Mouse (Mus musculus) lung, postnatal 0 days (tissue): ENCODE data around the gene Hltf. TPM values are rescaled to one million over a fixed set of nuclear protein-coding genes. Genes with fewer than 3 reads are reported as not detected.
A peak's percentile ranks its signal among the peaks of the same experiment; 100 is the strongest.

ENCODE experiments used
- ATAC-seq: fragments of 200-750 bp; cut with Nextera tagmentation; 2 replicates; pipeline ENCODE4 v1.8.0; 2017; ENCODE audit warnings: moderate library complexity
- DNase-seq: peaks from one replicate; pipeline ENCODE4 v3.0.0-alpha.2; 2016; ENCODE audit warnings: low spot score
- H3K27ac ChIP-seq: fragments of 300-500 bp; sonication (generic); 2 replicates; pipeline ENCODE4 v1.5.1; 2014; ENCODE audit warnings: antibody characterized with exemption, mild to moderate bottlenecking, low read length, mixed read lengths
- H3K27me3 ChIP-seq: fragments of 300-500 bp; sonication (generic); replicated peaks from 2 replicates; pipeline ENCODE4 v1.6.1; 2014; ENCODE audit warnings: low read length, mixed read lengths; ENCODE audit not compliant: insufficient read depth
- H3K36me3 ChIP-seq: fragments of 300-500 bp; sonication (generic); 2 replicates; pipeline ENCODE4 v1.6.1; 2014; ENCODE audit warnings: low read length, mixed read lengths; ENCODE audit not compliant: insufficient read depth
- H3K4me1 ChIP-seq: fragments of 300-500 bp; sonication (generic); 2 replicates; pipeline ENCODE4 v1.6.1; 2014; ENCODE audit warnings: antibody characterized with exemption, low read depth, low read length, mixed read lengths; ENCODE audit not compliant: insufficient read depth
- H3K4me2 ChIP-seq: fragments of 300-500 bp; sonication (generic); replicated peaks from 2 replicates; pipeline ENCODE4 v1.6.1; 2014; ENCODE audit warnings: low read depth, mild to moderate bottlenecking, low read length, moderate library complexity, mixed read lengths
- H3K4me3 ChIP-seq: fragments of 300-500 bp; sonication (generic); 2 replicates; pipeline ENCODE4 v1.5.1; 2014; ENCODE audit warnings: low read depth, low read length
- H3K9ac ChIP-seq: fragments of 300-500 bp; sonication (generic); replicated peaks from 2 replicates; pipeline ENCODE4 v1.6.1; 2014; ENCODE audit warnings: low read depth, mild to moderate bottlenecking
- H3K9me3 ChIP-seq: fragments of 300-500 bp; sonication (generic); 2 replicates; pipeline ENCODE4 v1.6.1; 2016; ENCODE audit warnings: low read length, mixed read lengths
- CTCF ChIP-seq: IDR thresholded peaks from 2 replicates; pipeline ENCODE4 v1.5.1; 2016; ENCODE audit warnings: antibody characterized with exemption, mild to moderate bottlenecking
- EP300 ChIP-seq: IDR thresholded peaks from 2 replicates; pipeline ENCODE4 v1.6.1; 2016; ENCODE audit warnings: antibody characterized with exemption, mild to moderate bottlenecking, control low read depth
- WGBS: fragments of 180-500 bp; shearing (Covaris S2); extraction: QIAGEN DNeasy Blood & Tissue Kit; methylation state at CpG from one replicate; pipeline ENCODE4 v1.1.7; 2014; 5-methylcytosine and 5-hydroxymethylcytosine counted together
- polyA plus RNA-seq: library from polyadenylated mRNA; unstranded; fragments of >200 nt; fragmentation: Nextera tagmentation; extraction: Ambion mirVana; gene quantifications from 2 replicates; pipeline ENCODE4 v1.2.1, GENCODE M21; 2015

Hltf gene
- polyA plus RNA-seq, 1 experiment from 2014 or later, result 13.7 TPM

DNA sequence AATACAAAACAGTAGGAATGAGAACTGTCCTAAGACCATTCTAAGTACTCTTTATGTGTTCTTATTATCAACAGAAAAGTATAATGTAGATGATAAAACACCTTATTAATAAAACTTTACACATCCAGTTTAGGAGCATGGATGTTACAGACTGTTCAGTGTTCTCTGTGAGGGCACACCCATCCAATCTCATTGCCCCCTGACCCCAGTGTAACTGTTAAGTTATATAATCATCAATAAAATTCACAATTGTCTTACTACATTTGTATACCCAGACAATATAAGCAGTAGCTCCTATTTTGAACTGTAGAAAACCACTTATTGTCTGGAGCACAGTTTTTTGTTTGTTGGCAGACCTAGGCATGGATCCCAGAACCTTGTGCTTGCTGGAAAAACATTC lies 83.6 kb downstream of the Hltf start:
- Histone ChIP-seq H3K4me3 (no peak overlapping the region), H3K36me3 (peaks cover 18% of the 10 kb centered on the region; the same call in 1 of the 2 replicates), H3K27ac (no peak overlapping the region), H3K4me1 (no peaks in the 10 kb centered on the region), H3K27me3 (no peaks in the 10 kb centered on the region), H3K9ac (no peak overlapping the region), H3K4me2 (no peak overlapping the region), H3K9me3 (no peaks in the 10 kb centered on the region)
- DNase-seq, result no peak
- no peak for ATAC-seq
- TF ChIP-seq CTCF, result no peak
- TF ChIP-seq EP300, result no peak

DNA sequence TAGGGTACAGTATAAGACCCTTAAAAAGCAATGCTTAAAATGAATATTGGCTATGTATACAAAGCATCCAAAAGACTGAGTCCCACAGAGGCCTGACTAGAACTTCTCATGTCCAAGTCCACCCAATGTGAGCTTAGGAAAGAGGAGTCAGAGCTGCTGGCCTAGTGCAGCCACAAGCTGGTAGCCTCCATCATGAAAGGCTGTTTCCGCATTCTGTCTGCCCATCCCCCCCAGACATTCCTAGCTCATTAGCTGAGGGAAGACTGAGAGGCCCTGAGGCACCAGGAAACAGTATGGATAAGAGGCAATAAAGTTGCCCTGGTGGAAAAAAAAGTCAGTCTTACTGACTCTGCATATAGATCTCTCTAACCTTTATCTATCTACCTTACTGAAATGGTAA lies 84.1 kb downstream of the Hltf start:
- DNase-seq (no peak), ATAC-seq (no peak)
- Histone ChIP-seq H3K27ac (no peak overlapping the region), H3K4me3 (no peak overlapping the region), H3K4me1 (no peaks in the 10 kb centered on the region), H3K9me3 (no peaks in the 10 kb centered on the region), H3K4me2 (no peak overlapping the region), H3K27me3 (no peaks in the 10 kb centered on the region), H3K36me3 (peaks cover 14% of the 10 kb centered on the region; the same call in 1 of the 2 replicates), H3K9ac (no peak overlapping the region)
- no peak for TF ChIP-seq EP300
- TF ChIP-seq CTCF, result no peak
- WGBS, result 54% methylated on average over 1 of the region's 1 CpGs

DNA sequence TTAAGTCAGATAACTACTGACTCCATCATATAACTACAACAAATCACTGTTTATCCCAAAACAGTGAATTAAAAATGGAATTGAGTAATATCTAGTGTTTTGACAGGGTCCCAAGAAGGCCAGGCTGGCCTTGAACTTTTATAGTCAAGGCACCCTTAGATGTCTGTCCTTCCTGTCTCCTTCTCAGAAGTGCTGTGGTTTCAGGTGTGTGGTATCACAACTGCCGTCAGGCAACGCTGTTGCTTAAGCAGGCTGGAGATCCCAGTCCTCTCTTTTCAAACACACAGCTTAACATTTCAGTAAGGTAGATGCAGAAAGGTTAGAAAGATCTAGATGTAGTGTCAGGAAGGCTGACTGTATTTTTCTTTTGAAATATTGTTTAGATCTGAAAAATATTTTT lies 84.5 kb downstream of the Hltf start:
- H3K4me1 ChIP-seq, result no peaks in the 10 kb centered on the region
- ATAC-seq (no peak), DNase-seq (no peak)
- 78% methylated on average over 2 of the region's 2 CpGs for WGBS
- no peak overlapping the region for H3K27ac ChIP-seq
- H3K4me2 ChIP-seq, result no peak overlapping the region
- H3K36me3 ChIP-seq, result peaks cover 11% of the 10 kb centered on the region; the same call in 1 of the 2 replicates
- no peak for TF ChIP-seq EP300
- no peak for TF ChIP-seq CTCF
- no peak overlapping the region for H3K4me3 ChIP-seq
- H3K9ac ChIP-seq, result no peak overlapping the region
- no peaks in the 10 kb centered on the region for H3K9me3 ChIP-seq
- no peaks in the 10 kb centered on the region for H3K27me3 ChIP-seq

DNA sequence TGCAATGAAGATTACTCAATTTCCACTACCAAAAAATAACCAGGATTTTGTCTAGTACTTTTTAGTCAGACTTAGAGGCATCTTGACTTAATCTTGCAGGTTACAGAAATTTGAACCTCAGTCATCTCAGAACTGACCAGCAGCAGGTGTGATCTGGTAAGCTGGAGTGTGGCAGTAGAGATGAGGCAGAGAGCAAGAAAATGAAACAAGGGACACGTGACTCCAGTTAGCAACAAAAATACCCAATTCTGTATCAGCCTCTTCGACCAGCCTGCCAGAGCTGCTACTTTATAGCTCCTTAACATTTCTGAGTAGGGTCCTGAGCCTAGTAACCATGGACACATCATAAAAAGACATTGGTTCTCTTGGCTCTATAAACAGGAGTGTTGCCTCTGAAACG lies 85.0 kb downstream of the Hltf start:
- no peak overlapping the region for H3K27ac ChIP-seq
- DNase-seq, result no peak
- no peak overlapping the region for H3K9ac ChIP-seq
- peaks cover 7% of the 10 kb centered on the region; the same call in 1 of the 2 replicates for H3K36me3 ChIP-seq
- H3K4me3 ChIP-seq, result no peak overlapping the region
- 77% methylated on average over 3 of the region's 3 CpGs for WGBS
- no peaks in the 10 kb centered on the region for H3K4me1 ChIP-seq
- no peaks in the 10 kb centered on the region for H3K27me3 ChIP-seq
- no peak overlapping the region for H3K4me2 ChIP-seq
- no peak for ATAC-seq
- H3K9me3 ChIP-seq, result no peaks in the 10 kb centered on the region
- TF ChIP-seq EP300 (no peak), CTCF (no peak)

DNA sequence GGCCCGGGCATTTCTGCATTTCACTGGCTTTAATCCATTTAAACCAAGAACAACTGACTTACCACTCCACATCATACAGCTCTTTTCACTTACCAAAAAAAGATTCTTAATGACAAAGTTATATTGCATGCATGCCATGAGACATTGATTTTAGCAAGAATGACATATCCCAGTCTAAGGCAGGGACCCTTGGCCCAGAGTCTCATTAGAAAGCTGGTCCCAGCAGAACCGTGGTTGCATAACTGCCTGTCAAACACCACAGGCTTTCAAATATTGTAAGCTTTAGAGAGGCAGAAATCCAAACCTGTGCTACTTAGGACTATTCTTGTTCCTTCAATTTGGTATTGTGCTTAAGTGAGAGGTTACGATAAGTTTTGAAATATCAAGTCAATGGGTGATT lies 86.1 kb downstream of the Hltf start:
- WGBS, result 69% methylated on average over 3 of the region's 3 CpGs
- Histone ChIP-seq H3K4me1 (no peaks in the 10 kb centered on the region), H3K27me3 (no peaks in the 10 kb centered on the region), H3K4me3 (no peak overlapping the region), H3K9ac (no peak overlapping the region), H3K4me2 (no peak overlapping the region), H3K27ac (no peak overlapping the region), H3K36me3 (peaks cover 13% of the 10 kb centered on the region), H3K9me3 (no peaks in the 10 kb centered on the region)
- DNase-seq (no peak), ATAC-seq (no peak)
- TF ChIP-seq EP300, result no peak

DNA sequence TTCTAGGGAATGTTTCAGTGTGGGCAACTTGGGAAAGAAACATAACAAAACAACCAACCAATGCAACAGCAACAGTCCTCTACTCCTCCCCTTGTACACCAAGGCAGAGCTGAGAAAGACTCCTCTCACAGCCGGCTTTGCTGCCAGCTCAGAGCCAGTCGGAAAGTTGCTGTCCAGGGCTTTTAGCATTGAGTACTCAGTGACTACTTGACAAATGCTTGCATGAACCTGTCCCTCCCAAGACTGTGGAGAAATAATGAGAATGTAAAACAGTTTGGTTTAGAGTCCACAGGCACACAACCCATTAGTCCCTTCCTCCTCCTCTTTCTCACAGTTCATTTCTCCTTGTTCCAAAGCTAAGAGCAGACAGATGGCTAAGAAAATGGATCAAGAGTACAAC lies 86.8 kb downstream of the Hltf start:
- ATAC-seq (peak; percentile 60), DNase-seq (peak; percentile 62)
- Histone ChIP-seq H3K4me3 (no peak overlapping the region), H3K4me1 (no peaks in the 10 kb centered on the region), H3K27me3 (no peaks in the 10 kb centered on the region), H3K9me3 (no peaks in the 10 kb centered on the region), H3K27ac (no peak overlapping the region), H3K36me3 (peaks cover 20% of the 10 kb centered on the region), H3K4me2 (no peak overlapping the region), H3K9ac (no peak overlapping the region)
- WGBS, result 28% methylated on average over 2 of the region's 2 CpGs
- TF ChIP-seq EP300, result no peak
- TF ChIP-seq CTCF, result no peak

DNA sequence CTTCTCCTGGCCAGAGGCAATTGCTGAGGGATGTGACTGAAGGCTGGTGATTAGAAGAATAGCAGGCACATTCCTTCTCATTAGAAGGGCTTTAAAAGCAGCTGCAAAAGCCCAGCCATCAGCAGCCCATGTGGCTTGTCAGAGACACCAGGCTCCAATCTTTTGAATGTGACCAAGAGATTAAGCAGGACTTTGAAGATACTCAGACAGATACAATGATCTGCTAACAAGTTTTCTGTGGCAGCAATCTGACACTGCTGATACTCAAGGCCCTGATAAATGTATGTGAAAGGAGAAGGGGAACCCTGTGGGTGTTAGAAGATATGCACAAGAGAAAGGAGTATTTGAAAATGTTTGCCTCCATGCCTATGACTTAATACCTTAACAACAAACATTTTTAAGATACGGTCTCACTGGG lies 88.1 kb downstream of the Hltf start:
- peaks cover 17% of the 10 kb centered on the region for H3K36me3 ChIP-seq
- H3K27me3 ChIP-seq, result no peaks in the 10 kb centered on the region
- no peak for TF ChIP-seq CTCF
- TF ChIP-seq EP300, result 0 out of 2 replicates have a peak, but pooled peaks have one; percentile 7
- H3K9ac ChIP-seq, result no peak overlapping the region
- no peak overlapping the region for H3K4me2 ChIP-seq
- 41% methylated on average over 1 of the region's 1 CpGs for WGBS
- no peak overlapping the region for H3K27ac ChIP-seq
- DNase-seq (no peak), ATAC-seq (peak; percentile 32; the same call in 1 of the 2 replicates)
- H3K4me1 ChIP-seq, result no peaks in the 10 kb centered on the region
- H3K9me3 ChIP-seq, result no peaks in the 10 kb centered on the region
- no peak overlapping the region for H3K4me3 ChIP-seq
